Mouse (Mus musculus) mesoderm, embryonic 11.5 days (tissue): ENCODE results near the gene Map7.
A peak's percentile ranks its signal among the peaks of the same experiment; 100 is the strongest.

Source experiments
- DNase-seq: peaks from one replicate; pipeline ENCODE4 v3.0.0-alpha.2; 2012; ENCODE audit warnings: low read depth, low spot score

Gene Map7

GRCm38 (mm10) chr10:20285289-20285975 lies 137.2 kb downstream of the Map7 start:
- DNase-seq, result peak; percentile 85

- DNase-seq, result peak; percentile 74
Measured at GRCm38 (mm10) chr10:20285994-20286836, 137.9 kb downstream of the Map7 start.

- DNase-seq, result no peak
Measured at GRCm38 (mm10) chr10:20287369-20287768, 139.1 kb downstream of the Map7 start.

- DNase-seq, result peak; percentile 86
Measured at GRCm38 (mm10) chr10:20290467-20290883, 142.2 kb downstream of the Map7 start.

GRCm38 (mm10) chr10:20295961-20296360 lies 147.7 kb downstream of the Map7 start:
- no peak for DNase-seq

- DNase-seq, result no peak
Measured at GRCm38 (mm10) chr10:20298152-20298920, 150.1 kb downstream of the Map7 start.

GRCm38 (mm10) chr10:20299114-20299513 lies 150.8 kb downstream of the Map7 start:
- no peak for DNase-seq

- peak; percentile 14 for DNase-seq
Measured at GRCm38 (mm10) chr10:20310969-20311769, 162.9 kb downstream of the Map7 start.

- peak; percentile 100 for DNase-seq
Measured at GRCm38 (mm10) chr10:20311918-20312735, 163.9 kb downstream of the Map7 start, which contains the start of gene Bclaf1. Gene Bclaf1 (plus strand): TSS chr10:20312469.

- DNase-seq, result peak; percentile 94
Measured at GRCm38 (mm10) chr10:20312736-20313301, 164.5 kb downstream of the Map7 start.

- DNase-seq, result no peak
Measured at GRCm38 (mm10) chr10:20313447-20313846, 165.2 kb downstream of the Map7 start.

GRCm38 (mm10) chr10:20313941-20314340 lies 165.7 kb downstream of the Map7 start:
- no peak for DNase-seq

- peak; percentile 15 for DNase-seq
Measured at GRCm38 (mm10) chr10:20314797-20315196, 166.5 kb downstream of the Map7 start.

- no peak for DNase-seq
Measured at GRCm38 (mm10) chr10:20317466-20317865, 169.2 kb downstream of the Map7 start.

GRCm38 (mm10) chr10:20326226-20326625 lies 178.0 kb downstream of the Map7 start:
- DNase-seq, result no peak
